Mouse (Mus musculus) spleen, adult 2 months (tissue): Measurements from ENCODE around the gene Vmn1r120. TPM values are rescaled to one million over a fixed set of nuclear protein-coding genes. Genes with fewer than 3 reads are reported as not detected.
"Not testable (repeated sequence)": the region's sequence is repeated elsewhere in the genome, so short reads cannot be mapped to it uniquely, and the experiment has no call there.

Experiments used
- DNase-seq, 2 experiments: peaks; one replicate each; pipeline versions ENCODE4 v3.0.0 to v3.0.0-alpha.2; 2012 to 2021; ENCODE audit warnings: low spot score in 2 of 2, low read depth in 1 of 2
- H3K27ac ChIP-seq: fragments of 200-500 bp; 2 replicates; pipeline ENCODE4 v1.5.1; 2012; ENCODE audit warnings: low read length, inconsistent platforms; ENCODE audit not compliant: insufficient read depth
- H3K27me3 ChIP-seq: fragments of 200-500 bp; 2 replicates; pipeline ENCODE4 v1.6.1; 2012; ENCODE audit warnings: mild to moderate bottlenecking, moderate library complexity, low read length, inconsistent platforms; ENCODE audit not compliant: control insufficient read depth, insufficient read depth
- H3K36me3 ChIP-seq: fragments of 200-500 bp; 2 replicates; pipeline ENCODE4 v1.6.1; 2012; ENCODE audit warnings: mild to moderate bottlenecking, low read length, inconsistent platforms; ENCODE audit not compliant: control insufficient read depth, insufficient read depth
- H3K4me1 ChIP-seq: fragments of 200-500 bp; 2 replicates; pipeline ENCODE4 v1.6.1; 2011; ENCODE audit warnings: inconsistent platforms; ENCODE audit not compliant: control insufficient read depth, insufficient read depth, insufficient read length
- H3K4me3 ChIP-seq: fragments of 200-500 bp; 2 replicates; pipeline ENCODE4 v1.5.1; 2011; ENCODE audit warnings: mild to moderate bottlenecking, inconsistent platforms; ENCODE audit not compliant: insufficient read depth, insufficient read length; ENCODE audit errors: extremely low read depth
- WGBS: fragments of 180-500 bp; shearing (Covaris S2); methylation state at CpG from one replicate; pipeline ENCODE4 v1.1.7; 2018; 5-methylcytosine and 5-hydroxymethylcytosine counted together
- polyA plus RNA-seq: library from polyadenylated mRNA; depleted of rRNA; stranded (reverse); fragments of >200 nt; gene quantifications from 2 replicates; pipeline ENCODE4 v1.2.3, GENCODE M21; 2012; rRNA removed

Vmn1r120 gene
- not detected in 2 replicates for polyA plus RNA-seq

DNA sequence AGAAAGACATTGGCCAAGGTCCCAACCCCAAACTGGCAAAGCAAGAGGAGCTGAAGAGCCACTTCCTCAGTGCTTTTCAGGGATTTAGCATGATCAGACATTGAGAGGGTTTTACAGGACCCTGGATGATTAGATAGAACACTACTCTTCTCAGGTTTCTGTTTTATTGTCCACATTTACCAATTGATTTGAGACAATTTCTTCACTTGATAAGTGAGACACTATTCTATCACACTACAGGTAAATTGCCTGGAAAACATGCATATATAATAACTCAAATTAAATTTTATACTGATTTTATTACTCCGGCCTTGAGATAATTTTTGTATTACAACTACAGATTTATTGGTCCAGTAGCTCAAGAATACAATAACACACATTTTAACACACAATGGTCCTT lies at the start of gene Vmn1r120:
Gene Vmn1r120 (minus strand): TSS at position 101 of the 400 bp plus-strand sequence.
- H3K27me3 ChIP-seq, DNase-seq, H3K27ac ChIP-seq, H3K36me3 ChIP-seq, H3K4me3 ChIP-seq, H3K4me1 ChIP-seq: not testable (repeated sequence)
- WGBS = 88% methylated on average over 1 of the region's 1 CpGs

DNA sequence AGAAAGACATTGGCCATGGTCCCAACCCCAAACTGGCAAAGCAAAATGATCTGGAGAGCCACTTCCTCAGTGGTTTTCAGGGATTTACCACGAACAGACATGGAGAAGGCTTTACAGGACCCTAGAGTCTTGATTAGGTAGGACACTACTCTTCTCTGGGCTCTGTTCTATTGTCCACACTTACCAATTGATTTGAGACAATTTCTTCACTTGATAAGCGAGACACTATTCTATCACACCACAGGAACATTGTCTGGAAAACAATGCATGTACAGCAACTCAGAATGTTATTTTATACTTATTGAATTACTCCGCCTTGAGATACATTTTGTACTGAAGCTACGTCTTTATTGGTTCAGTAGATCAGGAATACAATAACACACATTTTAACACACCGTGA lies 44.8 kb upstream of the Vmn1r120 start, which contains the start of gene Vmn1r121:
Gene Vmn1r121 (minus strand): TSS at position 101 of the 400 bp plus-strand sequence.
- 76% methylated on average over 5 of the region's 5 CpGs for WGBS
- H3K27me3 ChIP-seq, H3K4me3 ChIP-seq, H3K4me1 ChIP-seq, DNase-seq, H3K27ac ChIP-seq, H3K36me3 ChIP-seq: not testable (repeated sequence)

DNA sequence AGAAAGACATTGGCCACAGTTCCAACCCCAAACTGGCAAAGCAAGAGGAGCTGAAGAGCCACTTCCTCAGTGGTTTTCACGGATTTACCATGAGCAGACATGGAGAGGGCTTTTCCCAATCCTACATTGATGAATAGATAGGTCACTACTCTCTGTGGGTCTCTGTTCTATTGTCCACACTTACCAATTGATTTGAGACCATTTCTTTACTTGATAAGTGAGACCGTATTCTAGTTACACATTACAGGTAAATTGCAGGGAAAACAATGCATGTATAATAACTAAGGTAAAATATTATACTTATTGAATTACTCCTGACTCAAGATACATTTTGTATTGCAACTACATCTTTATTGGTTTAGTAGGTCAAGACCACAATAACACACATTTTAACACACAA lies 41.2 kb downstream of the Vmn1r120 start, which contains the start of gene Vmn1r119:
Gene Vmn1r119 (minus strand): TSS at position 101 of the 400 bp plus-strand sequence.
- not testable (repeated sequence) for H3K4me3 ChIP-seq, H3K27ac ChIP-seq, H3K27me3 ChIP-seq, H3K4me1 ChIP-seq, DNase-seq, H3K36me3 ChIP-seq
- WGBS = no CpG with 5 or more reads among the region's 2 CpGs

Other genes starting within 250 kb of the Vmn1r120 start
- not detected in 2 replicates for gene Vmn1r114, start 241.6 kb downstream of the Vmn1r120 start, polyA plus RNA-seq
- gene Vmn1r115, start 208.8 kb downstream of the Vmn1r120 start, polyA plus RNA-seq = not detected in 2 replicates
- gene Vmn1r116, start 181.5 kb downstream of the Vmn1r120 start, polyA plus RNA-seq = not detected in 2 replicates
- not detected in 2 replicates for gene Vmn1r117, start 169.7 kb downstream of the Vmn1r120 start, polyA plus RNA-seq
- gene Vmn1r118, start 141.4 kb downstream of the Vmn1r120 start, polyA plus RNA-seq = not detected in 2 replicates
- not detected in 2 replicates for gene Vmn1r119, start 41.3 kb downstream of the Vmn1r120 start, polyA plus RNA-seq
- gene Vmn1r121, start 44.7 kb upstream of the Vmn1r120 start, polyA plus RNA-seq = not detected in 2 replicates
- not detected in 2 replicates for gene Vmn1r122, start 80.3 kb upstream of the Vmn1r120 start, polyA plus RNA-seq
- not detected in 2 replicates for gene Vmn1r123, start 108.4 kb upstream of the Vmn1r120 start, polyA plus RNA-seq
- not detected in 2 replicates for gene Gm5157, start 136.6 kb upstream of the Vmn1r120 start, polyA plus RNA-seq
- gene Vmn1r124, start 206.8 kb upstream of the Vmn1r120 start, polyA plus RNA-seq = not detected in 2 replicates
- not detected in 2 replicates for gene Vmn1r125, start 218.4 kb upstream of the Vmn1r120 start, polyA plus RNA-seq
- not detected in 2 replicates for gene Vmn1r126, start 247.7 kb upstream of the Vmn1r120 start, polyA plus RNA-seq